Mouse (Mus musculus): ENCODE results near the gene Dync1i1. TPM values are rescaled to one million over a fixed set of nuclear protein-coding genes. Genes with fewer than 3 reads are reported as not detected.

Dync1i1 gene
- polyA plus RNA-seq (2015; fragmentation: Nextera tagmentation; extraction: Ambion mirVana) = 0.46 and 0.53 TPM in 2 replicates

GRCm38 (mm10) chr6:5725611-5726236 lies at the start of gene Dync1i1:
TSS of gene Dync1i1 (plus strand) at chr6:5725639.

Other genes starting within 250 kb of the Dync1i1 start
- gene Pdk4, start 229.3 kb upstream of the Dync1i1 start, polyA plus RNA-seq (2015; fragmentation: Nextera tagmentation; extraction: Ambion mirVana) = 22.7 and 27.5 TPM in 2 replicates